In genomic region chr2:29845636-29846035, GRCm38 (mm10) we compare ENCODE assay signal across 8 mouse cellular contexts. TPM values are rescaled to one million over a fixed set of nuclear protein-coding genes. Genes with fewer than 3 reads are reported as not detected.
DNase-seq lines count a peak whose midpoint lies in the region; ATAC-seq and TF ChIP-seq lines count a peak whose summit lies in the region.

No protein-coding gene starts in this region.

- TF ChIP-seq CTCF in heart, postnatal 0 days (IDR thresholded peaks at IDR 0.05; ENCODE audit: low read depth) = no peak

- ATAC-seq in heart, postnatal 0 days (ENCODE audit: insufficient read depth, low read depth) = no peak
- no peak for ATAC-seq in embryonic facial prominence, embryonic 11.5 days (replicated peaks; ENCODE audit: insufficient number of reproducible peaks, low FRiP score, low TSS enrichment, low read depth)
- ATAC-seq in hindbrain, embryonic 13.5 days (ENCODE audit: low FRiP score) = 0 out of 2 replicates have a peak, but pooled peaks have one; percentile 0
- ATAC-seq in midbrain, embryonic 13.5 days = peak; percentile 15; the same call in 1 of the 2 replicates

- peak overlapping the region; percentile 23; the same call in 1 of the 2 replicates for H3K4me2 ChIP-seq in heart, postnatal 0 days (ENCODE audit: low read depth, low read length)
- peak overlapping the region; percentile 61 for H3K4me2 ChIP-seq in embryonic facial prominence, embryonic 11.5 days (ENCODE audit: low read depth, low read length)
- peak overlapping the region; percentile 77 for H3K4me2 ChIP-seq in hindbrain, embryonic 13.5 days
- peak overlapping the region; percentile 78 for H3K4me2 ChIP-seq in midbrain, embryonic 13.5 days (replicated peaks)

- H3K9ac ChIP-seq in heart, postnatal 0 days (replicated peaks; ENCODE audit: low read depth, low read length) = 0 out of 2 replicates have a peak overlapping the region, but pooled peaks have one; percentile 26
- H3K9ac ChIP-seq in embryonic facial prominence, embryonic 11.5 days (replicated peaks; ENCODE audit: low read length) = peak overlapping the region; percentile 61
- H3K9ac ChIP-seq in hindbrain, embryonic 13.5 days = peak overlapping the region; percentile 97
- peak overlapping the region; percentile 98 for H3K9ac ChIP-seq in midbrain, embryonic 13.5 days (replicated peaks)

- DNase-seq in heart, postnatal 0 days (ENCODE audit: low spot score) = no peak
- DNase-seq in heart, postnatal 4 days = no peak
- peak; percentile 16 for DNase-seq in embryonic facial prominence, embryonic 11.5 days (ENCODE audit: low spot score)
- DNase-seq in layer of hippocampus, adult 8-10 months (ENCODE audit: low spot score in 2 of 2) = no peak
- DNase-seq in right cerebral cortex, postnatal 4 days = no peak
- DNase-seq in gastrocnemius, postnatal 10 days = no peak

- TF ChIP-seq EP300 in heart, postnatal 0 days (IDR thresholded peaks at IDR 0.05; ENCODE audit: low read depth) = no peak

- peak overlapping the region; percentile 20 for H3K4me3 ChIP-seq in heart, postnatal 0 days (ENCODE audit: low read depth, low read length)
- peak overlapping the region; percentile 28 for H3K4me3 ChIP-seq in embryonic facial prominence, embryonic 11.5 days (ENCODE audit: low read depth, low read length)
- peak overlapping the region; percentile 80 for H3K4me3 ChIP-seq in hindbrain, embryonic 13.5 days
- H3K4me3 ChIP-seq in midbrain, embryonic 13.5 days (replicated peaks) = peak overlapping the region; percentile 77

- 39% methylated on average over 25 of the region's 25 CpGs for WGBS in heart, postnatal 0 days
- 1% methylated on average over 25 of the region's 25 CpGs for WGBS in embryonic facial prominence, embryonic 11.5 days
- 2% methylated on average over 25 of the region's 25 CpGs for WGBS in hindbrain, embryonic 13.5 days
- WGBS in midbrain, embryonic 13.5 days = under 1% methylated on average over 25 of the region's 25 CpGs

- H3K27ac ChIP-seq in heart, postnatal 0 days (ENCODE audit: low read depth) = no peak overlapping the region
- H3K27ac ChIP-seq in embryonic facial prominence, embryonic 11.5 days (replicated peaks; ENCODE audit: low read depth, low read length) = 0 out of 2 replicates have a peak overlapping the region, but pooled peaks have one; percentile 28
- peak overlapping the region; percentile 97 for H3K27ac ChIP-seq in hindbrain, embryonic 13.5 days
- peak overlapping the region; percentile 96 for H3K27ac ChIP-seq in midbrain, embryonic 13.5 days

- peaks cover 42% of the 10 kb centered on the region for H3K27me3 ChIP-seq in heart, postnatal 0 days (ENCODE audit: control insufficient read depth, insufficient read depth, low read length)
- peaks cover 45% of the 10 kb centered on the region for H3K27me3 ChIP-seq in embryonic facial prominence, embryonic 11.5 days (ENCODE audit: control insufficient read depth, insufficient read depth, low read length)
- no peaks in the 10 kb centered on the region for H3K27me3 ChIP-seq in hindbrain, embryonic 13.5 days
- H3K27me3 ChIP-seq in midbrain, embryonic 13.5 days = peaks cover 19% of the 10 kb centered on the region

- H3K4me1 ChIP-seq in heart, postnatal 0 days (ENCODE audit: control insufficient read depth, insufficient read depth) = no peaks in the 10 kb centered on the region
- no peaks in the 10 kb centered on the region; the same call in 1 of the 2 replicates for H3K4me1 ChIP-seq in embryonic facial prominence, embryonic 11.5 days (ENCODE audit: control insufficient read depth, insufficient read depth, low read length)
- H3K4me1 ChIP-seq in hindbrain, embryonic 13.5 days (replicated peaks) = peaks cover 82% of the 10 kb centered on the region
- H3K4me1 ChIP-seq in midbrain, embryonic 13.5 days (replicated peaks) = peaks cover 62% of the 10 kb centered on the region

- peaks cover 27% of the 10 kb centered on the region for H3K36me3 ChIP-seq in heart, postnatal 0 days (replicated peaks; ENCODE audit: control insufficient read depth, insufficient read depth, low read length)
- peaks cover 4% of the 10 kb centered on the region for H3K36me3 ChIP-seq in embryonic facial prominence, embryonic 11.5 days (replicated peaks; ENCODE audit: control insufficient read depth, insufficient read depth, low read depth, low read length)
- peaks cover 15% of the 10 kb centered on the region for H3K36me3 ChIP-seq in hindbrain, embryonic 13.5 days
- H3K36me3 ChIP-seq in midbrain, embryonic 13.5 days = peaks cover 21% of the 10 kb centered on the region

- H3K9me3 ChIP-seq in heart, postnatal 0 days (replicated peaks; ENCODE audit: control insufficient read depth, low read length) = no peaks in the 10 kb centered on the region
- no peaks in the 10 kb centered on the region for H3K9me3 ChIP-seq in embryonic facial prominence, embryonic 11.5 days (replicated peaks; ENCODE audit: control insufficient read depth, low read length)
- H3K9me3 ChIP-seq in hindbrain, embryonic 13.5 days = no peaks in the 10 kb centered on the region
- no peaks in the 10 kb centered on the region for H3K9me3 ChIP-seq in midbrain, embryonic 13.5 days

RNA-seq across cellular contexts. Expression of gene Cercam, which starts 23.3 kb away (rescaled TPM):
- total RNA-seq in heart, postnatal 0 days (2014; rRNA removed; ENCODE audit: low replicate concordance) = 11.7 and 24.0 TPM in 2 replicates
- polyA plus RNA-seq in heart, postnatal 0 days (2015; fragmentation: Nextera tagmentation; extraction: Ambion mirVana) = 7.9 and 8.8 TPM in 2 replicates
- 10 to 100 TPM; 13.4 to 13.9 TPM for total RNA-seq in heart, postnatal 4 days (2021)
- polyA plus RNA-seq in embryonic facial prominence, embryonic 11.5 days (2014; fragmentation: Nextera tagmentation; extraction: Ambion mirVana) = 6.1 and 7.5 TPM in 2 replicates
- polyA plus RNA-seq in hindbrain, embryonic 13.5 days (2015; fragmentation: Nextera tagmentation; extraction: Ambion mirVana) = 23.8 and 24.9 TPM in 2 replicates
- polyA plus RNA-seq in midbrain, embryonic 13.5 days (2015; fragmentation: Nextera tagmentation; extraction: Ambion mirVana) = 14.6 and 20.7 TPM in 2 replicates
- 10 to 100 TPM; 12.7 to 15.2 (median 13.8) TPM for total RNA-seq in layer of hippocampus, adult 8-10 months (2022)
- total RNA-seq in gastrocnemius, postnatal 10 days (2021) = 10 to 100 TPM; 28.3 to 39.0 TPM

RNA-seq across cellular contexts. Expression of gene Urm1, which starts 25.8 kb away (rescaled TPM):
- 27.9 and 30.0 TPM in 2 replicates for total RNA-seq in heart, postnatal 0 days (2014; rRNA removed; ENCODE audit: low replicate concordance)
- 14.2 and 14.5 TPM in 2 replicates for polyA plus RNA-seq in heart, postnatal 0 days (2015; fragmentation: Nextera tagmentation; extraction: Ambion mirVana)
- 10 to 100 TPM; 37.9 to 40.9 TPM for total RNA-seq in heart, postnatal 4 days (2021)
- polyA plus RNA-seq in embryonic facial prominence, embryonic 11.5 days (2014; fragmentation: Nextera tagmentation; extraction: Ambion mirVana) = 17.6 and 18.4 TPM in 2 replicates
- polyA plus RNA-seq in hindbrain, embryonic 13.5 days (2015; fragmentation: Nextera tagmentation; extraction: Ambion mirVana) = 23.5 and 26.8 TPM in 2 replicates
- polyA plus RNA-seq in midbrain, embryonic 13.5 days (2015; fragmentation: Nextera tagmentation; extraction: Ambion mirVana) = 21.4 and 23.1 TPM in 2 replicates
- total RNA-seq in layer of hippocampus, adult 8-10 months (2022) = 10 to 100 TPM; 54.4 to 63.1 (median 58.9) TPM
- total RNA-seq in gastrocnemius, postnatal 10 days (2021) = 10 to 100 TPM; 25.4 to 28.6 TPM

RNA-seq across cellular contexts. Expression of gene Slc27a4, which starts 43.2 kb away (rescaled TPM):
- 28.2 and 30.0 TPM in 2 replicates for total RNA-seq in heart, postnatal 0 days (2014; rRNA removed; ENCODE audit: low replicate concordance)
- polyA plus RNA-seq in heart, postnatal 0 days (2015; fragmentation: Nextera tagmentation; extraction: Ambion mirVana) = 8.4 and 8.6 TPM in 2 replicates
- 10 to 100 TPM; 22.3 to 23.4 TPM for total RNA-seq in heart, postnatal 4 days (2021)
- 11.0 and 11.3 TPM in 2 replicates for polyA plus RNA-seq in embryonic facial prominence, embryonic 11.5 days (2014; fragmentation: Nextera tagmentation; extraction: Ambion mirVana)
- 32.6 and 33.4 TPM in 2 replicates for polyA plus RNA-seq in hindbrain, embryonic 13.5 days (2015; fragmentation: Nextera tagmentation; extraction: Ambion mirVana)
- 29.5 and 32.5 TPM in 2 replicates for polyA plus RNA-seq in midbrain, embryonic 13.5 days (2015; fragmentation: Nextera tagmentation; extraction: Ambion mirVana)
- 10 to 100 TPM; 65.4 to 69.0 (median 67.5) TPM for total RNA-seq in layer of hippocampus, adult 8-10 months (2022)
- 10 to 100 TPM; 10.6 to 11.2 TPM for total RNA-seq in gastrocnemius, postnatal 10 days (2021)

RNA-seq across cellular contexts. Expression of gene Odf2, which starts 43.4 kb away (rescaled TPM):
- 32.3 and 35.1 TPM in 2 replicates for total RNA-seq in heart, postnatal 0 days (2014; rRNA removed; ENCODE audit: low replicate concordance)
- 22.5 and 28.6 TPM in 2 replicates for polyA plus RNA-seq in heart, postnatal 0 days (2015; fragmentation: Nextera tagmentation; extraction: Ambion mirVana)
- total RNA-seq in heart, postnatal 4 days (2021) = 10 to 100 TPM; 44.8 to 52.4 TPM
- 66.4 and 69.8 TPM in 2 replicates for polyA plus RNA-seq in embryonic facial prominence, embryonic 11.5 days (2014; fragmentation: Nextera tagmentation; extraction: Ambion mirVana)
- 70.3 and 78.3 TPM in 2 replicates for polyA plus RNA-seq in hindbrain, embryonic 13.5 days (2015; fragmentation: Nextera tagmentation; extraction: Ambion mirVana)
- polyA plus RNA-seq in midbrain, embryonic 13.5 days (2015; fragmentation: Nextera tagmentation; extraction: Ambion mirVana) = 74.4 and 76.0 TPM in 2 replicates
- total RNA-seq in layer of hippocampus, adult 8-10 months (2022) = 100 to 1,000 TPM; 104 to 124 (median 114) TPM
- total RNA-seq in gastrocnemius, postnatal 10 days (2021) = 10 to 100 TPM; 21.3 to 29.7 TPM

RNA-seq across cellular contexts. Expression of gene Trub2, which starts 57.3 kb away (rescaled TPM):
- total RNA-seq in heart, postnatal 0 days (2014; rRNA removed; ENCODE audit: low replicate concordance) = 26.9 and 42.6 TPM in 2 replicates
- polyA plus RNA-seq in heart, postnatal 0 days (2015; fragmentation: Nextera tagmentation; extraction: Ambion mirVana) = 16.7 and 20.2 TPM in 2 replicates
- total RNA-seq in heart, postnatal 4 days (2021) = 10 to 100 TPM; 37.5 to 38.6 TPM
- 29.1 and 32.3 TPM in 2 replicates for polyA plus RNA-seq in embryonic facial prominence, embryonic 11.5 days (2014; fragmentation: Nextera tagmentation; extraction: Ambion mirVana)
- polyA plus RNA-seq in hindbrain, embryonic 13.5 days (2015; fragmentation: Nextera tagmentation; extraction: Ambion mirVana) = 40.0 and 43.0 TPM in 2 replicates
- polyA plus RNA-seq in midbrain, embryonic 13.5 days (2015; fragmentation: Nextera tagmentation; extraction: Ambion mirVana) = 44.7 and 45.5 TPM in 2 replicates
- 10 to 100 TPM; 39.3 to 53.1 (median 51.4) TPM for total RNA-seq in layer of hippocampus, adult 8-10 months (2022)
- total RNA-seq in gastrocnemius, postnatal 10 days (2021) = 10 to 100 TPM; 24.7 to 36.5 TPM

Comparison
In these comparisons a context has a peak if more than half of its experiments do, and no peak if none do; other contexts are left out.
1. ATAC-seq: peak in hindbrain, embryonic 13.5 days (single experiment) and midbrain, embryonic 13.5 days (single experiment); none in heart, postnatal 0 days (single experiment) and embryonic facial prominence, embryonic 11.5 days (single experiment).
2. H3K4me2 ChIP-seq: peak in every context shown above with its lines; median percentile 78 in midbrain, embryonic 13.5 days; 77 in hindbrain, embryonic 13.5 days; 61 in embryonic facial prominence, embryonic 11.5 days; 23 in heart, postnatal 0 days.
3. H3K4me3 ChIP-seq: peak in every context shown above with its lines; median percentile 80 in hindbrain, embryonic 13.5 days; 77 in midbrain, embryonic 13.5 days; 28 in embryonic facial prominence, embryonic 11.5 days; 20 in heart, postnatal 0 days.
4. H3K9ac ChIP-seq: peak in every context shown above with its lines; median percentile 98 in midbrain, embryonic 13.5 days; 97 in hindbrain, embryonic 13.5 days; 61 in embryonic facial prominence, embryonic 11.5 days; 26 in heart, postnatal 0 days.